Mouse (Mus musculus): ENCODE results near the gene Msgn1.

Gene Msgn1

GRCm38 (mm10) chr12:11208872-11209271 is at the start of gene Msgn1:
Gene Msgn1, minus strand, starts transcription at chr12:11208972.
- DNase-seq: no peak

GRCm38 (mm10) chr12:11250322-11250721 is 41.5 kb upstream of the Msgn1 start:
- DNase-seq: no peak

- no peak for DNase-seq
Measured at GRCm38 (mm10) chr12:11247460-11247859, 38.7 kb upstream of the Msgn1 start.

GRCm38 (mm10) chr12:11235996-11236395 is 27.2 kb upstream of the Msgn1 start:
- DNase-seq: no peak

- no peak for DNase-seq
Measured at GRCm38 (mm10) chr12:11230267-11230666, 21.5 kb upstream of the Msgn1 start.

GRCm38 (mm10) chr12:11226529-11227268 is 17.9 kb upstream of the Msgn1 start:
- DNase-seq: peak; percentile 3 to 44

GRCm38 (mm10) chr12:11226123-11226522 is 17.4 kb upstream of the Msgn1 start:
- DNase-seq: no peak

GRCm38 (mm10) chr12:11224722-11225121 is 15.9 kb upstream of the Msgn1 start:
- no peak for DNase-seq

- peak in 1 of 2 experiments; percentile 8 for DNase-seq
Measured at GRCm38 (mm10) chr12:11223090-11223489, 14.3 kb upstream of the Msgn1 start.

GRCm38 (mm10) chr12:11222566-11222965 is 13.8 kb upstream of the Msgn1 start:
- no peak for DNase-seq

GRCm38 (mm10) chr12:11221524-11222330 is 13.0 kb upstream of the Msgn1 start:
- DNase-seq: no peak

GRCm38 (mm10) chr12:11217726-11218250 is 9.0 kb upstream of the Msgn1 start:
- no peak for DNase-seq

- no peak for DNase-seq
Measured at GRCm38 (mm10) chr12:11216454-11216853, 7.7 kb upstream of the Msgn1 start.

GRCm38 (mm10) chr12:11215555-11215954 is 6.8 kb upstream of the Msgn1 start:
- no peak for DNase-seq

GRCm38 (mm10) chr12:11214776-11215175 is 6.0 kb upstream of the Msgn1 start:
- no peak for DNase-seq

- DNase-seq: no peak
Measured at GRCm38 (mm10) chr12:11212881-11213280, 4.1 kb upstream of the Msgn1 start.

- DNase-seq: no peak
Measured at GRCm38 (mm10) chr12:11210361-11210760, 1.6 kb upstream of the Msgn1 start.

- DNase-seq: no peak
Measured at GRCm38 (mm10) chr12:11209636-11210035, 864 bp upstream of the Msgn1 start.

- DNase-seq: no peak
Measured at GRCm38 (mm10) chr12:11206321-11206720, 2.5 kb downstream of the Msgn1 start.

- peak; percentile 55 to 58 for DNase-seq
Measured at GRCm38 (mm10) chr12:11203694-11204665, 4.8 kb downstream of the Msgn1 start.

- no peak for DNase-seq
Measured at GRCm38 (mm10) chr12:11202476-11202875, 6.3 kb downstream of the Msgn1 start.

GRCm38 (mm10) chr12:11200711-11201110 is 8.1 kb downstream of the Msgn1 start:
- no peak for DNase-seq

- no peak for DNase-seq
Measured at GRCm38 (mm10) chr12:11198551-11198950, 10.2 kb downstream of the Msgn1 start.
